Mouse (Mus musculus) A20 (cell line): ENCODE data around the gene Aig1.

Experiments
- DNase-seq: peaks from one replicate; pipeline ENCODE4 v3.0.0-alpha.2; 2011; ENCODE audit warnings: low read depth, low spot score

Aig1 gene

GRCm38 (mm10) chr10:13711281-13711829, 157.4 kb downstream of the Aig1 start:
- DNase-seq, result no peak

GRCm38 (mm10) chr10:13705771-13706170, 163.0 kb downstream of the Aig1 start:
- DNase-seq, result no peak

- no peak for DNase-seq
Observed at GRCm38 (mm10) chr10:13702688-13703087, 166.1 kb downstream of the Aig1 start.

DNA sequence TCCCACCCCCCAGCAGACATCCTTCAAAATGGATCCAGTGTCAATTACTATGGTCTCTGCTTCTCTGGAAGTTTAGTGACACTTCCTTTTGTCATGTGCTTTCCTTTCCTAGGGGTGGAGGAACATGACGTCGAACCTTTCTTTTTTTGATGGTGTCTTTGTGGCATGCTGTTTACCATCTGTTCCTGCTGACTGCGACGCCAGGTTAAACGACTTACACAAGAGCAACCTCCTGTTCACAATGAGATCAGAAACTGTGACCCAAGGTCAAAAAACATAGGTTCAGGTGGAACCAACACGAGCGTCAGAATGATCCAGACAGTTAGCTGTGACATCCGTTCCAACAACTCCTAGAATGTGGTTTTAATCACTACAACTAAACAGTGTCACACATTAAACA, 166.7 kb downstream of the Aig1 start:
- DNase-seq, result no peak

- no peak for DNase-seq
Observed at GRCm38 (mm10) chr10:13696326-13696725, 172.5 kb downstream of the Aig1 start.

- no peak for DNase-seq
Observed at GRCm38 (mm10) chr10:13693276-13693675, 175.5 kb downstream of the Aig1 start.

- no peak for DNase-seq
Observed at GRCm38 (mm10) chr10:13690773-13691172, 178.0 kb downstream of the Aig1 start.

DNA sequence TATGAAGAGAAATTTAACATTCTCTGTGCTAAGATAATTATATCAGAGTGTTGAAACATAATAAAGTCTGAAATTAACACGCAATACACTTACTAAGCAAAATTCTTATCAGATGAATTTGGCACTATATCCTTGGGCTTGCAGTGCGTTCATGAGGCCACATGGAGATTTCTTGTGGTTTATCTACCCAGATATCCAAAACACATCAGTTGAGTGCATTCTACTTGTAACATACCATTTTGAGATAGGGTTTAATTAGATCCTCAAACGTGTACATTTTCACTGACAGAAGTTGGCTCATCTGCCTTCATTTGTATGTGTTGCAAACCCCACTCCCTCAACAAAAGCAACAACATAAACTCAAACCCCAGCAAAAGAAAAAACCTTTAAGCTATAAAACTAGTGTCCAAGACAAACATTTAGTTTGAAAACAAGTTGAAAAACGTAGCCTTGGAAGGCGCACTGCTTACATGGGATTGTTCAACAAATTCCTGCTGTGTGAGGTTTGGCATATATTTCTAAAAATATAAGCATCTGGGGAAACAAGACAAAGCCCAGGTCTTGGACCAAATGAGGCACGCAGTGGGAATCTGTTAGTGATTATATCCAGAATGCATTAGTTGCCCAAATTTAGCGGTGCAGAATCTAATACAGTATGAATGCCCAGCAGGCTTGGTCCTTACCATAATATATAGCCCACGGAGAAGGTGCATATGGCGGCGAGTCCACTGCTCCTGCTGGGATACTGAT, 178.8 kb downstream of the Aig1 start:
- DNase-seq, result no peak

- no peak for DNase-seq
Observed at GRCm38 (mm10) chr10:13688386-13689120, 180.2 kb downstream of the Aig1 start.

- no peak for DNase-seq
Observed at GRCm38 (mm10) chr10:13687182-13687810, 181.5 kb downstream of the Aig1 start.

DNA sequence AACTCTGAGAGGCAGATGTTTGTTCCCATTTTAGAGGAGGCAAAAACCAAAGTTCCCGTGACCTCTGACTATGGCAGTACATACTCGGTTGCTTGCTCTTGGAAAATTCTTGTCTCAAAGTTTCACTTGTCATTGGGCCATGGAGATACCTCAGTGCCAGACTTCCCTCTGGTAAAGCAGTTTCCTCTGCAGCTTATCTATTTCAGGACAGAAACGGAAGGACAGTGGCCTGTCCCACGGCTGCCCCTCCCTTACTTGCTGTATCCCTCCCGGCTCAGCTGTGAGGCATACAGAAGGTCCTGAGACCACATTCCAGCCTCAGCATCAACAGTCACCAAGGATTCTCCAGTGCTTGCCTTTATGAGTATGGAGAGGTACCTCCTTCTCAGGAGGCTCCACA, 182.7 kb downstream of the Aig1 start:
- DNase-seq, result no peak

DNA sequence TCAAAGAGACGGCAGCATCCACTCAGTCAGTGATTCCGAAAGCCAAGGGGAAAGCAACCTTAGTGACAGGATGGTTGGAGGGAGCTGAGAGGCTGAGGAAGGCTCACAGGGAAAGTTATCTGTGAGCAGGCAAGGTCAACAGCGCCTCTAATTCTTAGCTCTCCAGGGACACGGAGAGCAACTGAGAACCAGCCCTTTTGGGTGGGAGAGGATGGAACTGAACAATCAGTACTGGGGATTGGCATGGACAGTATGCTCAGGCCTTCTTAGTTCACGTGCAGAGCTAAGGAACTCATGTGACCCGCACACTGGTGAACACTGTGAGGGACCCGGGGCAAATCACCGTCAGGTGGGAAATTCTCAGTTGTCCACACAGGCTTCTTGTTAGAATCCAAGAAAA, 183.4 kb downstream of the Aig1 start:
- DNase-seq, result no peak

- no peak for DNase-seq
Observed at GRCm38 (mm10) chr10:13684452-13684851, 184.3 kb downstream of the Aig1 start.

GRCm38 (mm10) chr10:13682565-13682964, 186.2 kb downstream of the Aig1 start:
- peak; percentile 16 for DNase-seq

GRCm38 (mm10) chr10:13677440-13677839, 191.3 kb downstream of the Aig1 start:
- DNase-seq, result no peak

DNA sequence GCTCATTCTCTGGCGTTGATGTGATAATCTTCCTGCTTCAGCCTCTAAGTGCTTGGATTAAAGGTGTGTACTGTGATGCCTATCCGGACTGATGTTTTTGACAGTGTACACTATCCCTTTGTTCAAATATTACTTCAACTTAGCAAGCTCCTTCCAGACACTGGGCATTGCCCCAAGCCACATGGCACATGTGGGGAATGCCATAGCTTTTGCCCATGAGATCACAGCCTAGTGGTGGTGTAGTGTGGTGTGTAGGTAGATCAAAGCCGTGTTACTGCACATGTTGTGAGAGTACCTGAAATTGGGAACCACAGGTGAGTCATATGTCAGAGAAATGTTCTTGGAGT, 193.8 kb downstream of the Aig1 start:
- no peak for DNase-seq

GRCm38 (mm10) chr10:13674304-13675032, 194.3 kb downstream of the Aig1 start:
- no peak for DNase-seq

- no peak for DNase-seq
Observed at GRCm38 (mm10) chr10:13667166-13667696, 201.5 kb downstream of the Aig1 start.

GRCm38 (mm10) chr10:13663476-13663875, 205.3 kb downstream of the Aig1 start:
- DNase-seq, result no peak

GRCm38 (mm10) chr10:13659778-13660177, 209.0 kb downstream of the Aig1 start:
- DNase-seq, result no peak

- DNase-seq, result no peak
Observed at GRCm38 (mm10) chr10:13653739-13654462, 214.9 kb downstream of the Aig1 start.
